Mouse (Mus musculus) kidney, postnatal 25 days (tissue): ENCODE data around the gene Tescl.

Experiments
- DNase-seq, 2 experiments: peaks; one replicate each; pipeline ENCODE4 v3.0.0; 2021; ENCODE audit warnings: mixed read lengths in 2 of 2

Tescl gene

GRCm38 (mm10) chr7:24298973-24299708 is 34.6 kb downstream of the Tescl start:
- peak; percentile 73 to 87 for DNase-seq

- DNase-seq, result no peak
Measured at GRCm38 (mm10) chr7:24298635-24298972, 35.1 kb downstream of the Tescl start.

DNA sequence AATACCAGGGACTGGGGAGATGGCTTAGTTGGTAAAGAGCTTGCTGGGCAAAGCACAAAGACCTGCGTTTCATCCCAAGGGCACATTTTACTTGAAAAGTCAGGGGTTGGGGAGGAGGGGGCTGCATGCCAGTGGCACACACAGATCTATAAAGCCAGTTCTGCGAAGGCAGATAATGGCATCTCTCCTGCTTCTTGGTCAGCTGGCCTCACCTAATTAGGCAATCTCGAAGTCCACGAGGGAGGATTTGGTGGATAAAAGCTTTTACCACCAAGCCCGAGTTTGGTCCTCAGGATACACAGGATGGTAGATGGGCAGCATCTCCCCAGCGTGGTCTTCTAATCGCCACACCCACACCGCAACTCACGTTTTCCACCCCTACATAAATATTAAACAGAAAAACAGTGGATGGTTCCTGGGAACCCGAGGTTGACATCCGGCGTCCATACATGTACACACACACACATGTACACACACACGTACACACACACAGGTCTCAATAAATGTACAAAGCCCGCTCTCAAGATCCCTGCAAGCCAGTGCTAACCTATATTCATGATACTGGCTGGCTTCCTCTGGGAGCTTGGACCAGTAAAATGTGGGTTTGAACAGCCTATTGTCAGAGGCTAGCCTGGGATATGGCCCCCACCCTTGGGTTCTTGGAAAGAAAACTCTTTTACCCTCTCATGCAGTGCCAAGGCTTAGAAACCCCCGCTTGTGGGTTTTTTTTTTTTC is 36.2 kb downstream of the Tescl start:
- no peak for DNase-seq

- DNase-seq, result no peak
Measured at GRCm38 (mm10) chr7:24296386-24296785, 37.4 kb downstream of the Tescl start.

- DNase-seq, result no peak
Measured at GRCm38 (mm10) chr7:24295376-24295775, 38.4 kb downstream of the Tescl start.

GRCm38 (mm10) chr7:24294763-24295162 is 39.0 kb downstream of the Tescl start:
- DNase-seq, result no peak

GRCm38 (mm10) chr7:24293061-24293851 is 40.5 kb downstream of the Tescl start:
- DNase-seq, result no peak

DNA sequence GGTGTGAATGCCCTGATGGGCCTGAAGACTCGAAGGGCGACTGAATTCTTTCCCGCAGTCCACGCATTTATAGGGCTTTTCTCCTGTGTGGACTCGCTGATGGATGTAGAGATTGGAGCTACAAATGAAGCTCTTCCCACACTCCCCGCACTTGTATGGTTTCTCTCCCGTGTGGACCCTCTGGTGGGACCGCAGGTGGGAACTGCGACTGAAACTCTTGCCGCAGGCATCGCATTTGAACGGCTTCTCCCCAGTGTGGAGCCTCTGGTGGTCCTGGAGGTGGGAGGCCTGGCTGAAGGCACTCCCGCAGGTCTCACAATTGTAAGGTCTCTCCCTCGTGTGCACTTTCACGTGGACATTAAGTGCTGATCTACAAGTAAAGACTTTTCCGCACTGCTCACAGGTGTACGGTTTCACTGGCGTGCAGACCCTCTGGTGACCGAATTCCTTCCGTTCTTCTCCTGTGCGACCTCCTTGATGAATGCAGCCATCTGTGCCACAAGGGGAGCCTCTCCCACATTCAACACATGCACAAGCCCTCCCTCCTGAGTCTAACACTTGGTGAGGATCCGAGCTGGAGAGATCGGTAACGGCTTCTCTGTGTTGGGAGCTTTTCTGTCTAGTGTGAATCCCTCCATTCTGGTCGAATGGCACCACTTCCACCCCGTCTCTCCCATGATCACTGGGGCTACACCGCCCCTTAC is 42.2 kb downstream of the Tescl start:
- DNase-seq, result no peak

DNA sequence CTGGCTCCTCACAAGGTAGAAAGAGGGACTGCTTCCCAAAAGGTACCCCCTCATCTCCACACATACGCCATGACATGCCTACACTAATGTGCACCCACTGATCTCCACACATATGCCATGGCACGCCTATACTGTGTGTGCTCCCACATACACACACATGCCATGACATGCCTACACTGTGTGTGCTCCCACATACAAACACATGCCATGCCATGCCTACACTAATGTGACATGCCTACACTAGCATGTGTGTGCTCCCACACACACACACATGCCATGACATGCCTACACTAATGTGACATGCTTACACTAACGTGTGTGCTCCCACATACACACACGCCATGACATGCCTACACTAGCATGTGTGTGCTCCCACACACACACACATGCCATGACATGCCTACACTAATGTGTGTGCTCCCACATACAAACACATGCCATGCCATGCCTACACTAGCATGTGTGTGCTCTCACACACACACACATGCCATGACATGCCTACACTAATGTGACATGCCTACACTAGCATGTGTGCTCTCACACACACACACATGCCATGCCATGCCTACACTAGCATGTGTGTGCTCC is 43.5 kb downstream of the Tescl start:
- DNase-seq, result no peak

DNA sequence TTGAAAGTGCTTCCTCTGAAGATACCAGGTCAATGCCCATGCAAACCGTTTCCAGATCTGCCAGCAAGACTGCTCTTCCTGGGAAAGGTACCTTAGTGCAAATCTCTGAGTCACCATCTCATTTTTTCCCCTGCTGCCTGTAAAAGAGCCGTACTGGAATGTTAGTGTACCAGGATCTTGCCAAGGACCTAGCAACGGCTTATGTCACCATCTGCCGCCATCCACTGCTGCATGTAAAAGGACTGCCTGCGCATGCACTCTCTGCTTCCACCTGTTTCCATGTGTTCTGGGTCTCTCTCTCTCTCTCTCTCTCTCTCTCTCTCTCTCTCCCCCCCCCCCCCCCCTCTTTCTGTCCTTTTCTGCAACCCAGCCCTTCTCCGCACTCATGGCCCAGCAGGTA is 45.2 kb downstream of the Tescl start:
- DNase-seq, result no peak

- no peak for DNase-seq
Measured at GRCm38 (mm10) chr7:24287670-24288069, 46.1 kb downstream of the Tescl start.

DNA sequence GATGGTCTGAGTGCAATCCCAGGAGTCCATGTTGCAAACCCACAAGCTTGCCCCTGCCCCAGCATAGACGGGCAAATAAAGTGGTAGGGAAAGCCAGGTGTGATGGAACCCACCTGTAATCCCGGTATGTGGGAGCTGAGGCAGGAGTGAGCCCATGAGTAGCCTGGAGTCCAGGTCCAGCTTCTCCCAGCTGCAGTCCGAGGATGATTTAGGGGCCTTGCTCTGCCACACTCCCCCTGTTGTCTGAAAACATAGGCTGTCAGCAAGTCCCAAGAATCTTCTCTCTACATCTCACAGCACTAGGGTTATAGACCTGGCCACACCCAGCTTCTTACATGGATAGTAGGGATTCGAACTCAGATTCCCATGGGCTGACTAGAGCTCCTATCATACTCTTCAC is 46.8 kb downstream of the Tescl start:
- no peak for DNase-seq

DNA sequence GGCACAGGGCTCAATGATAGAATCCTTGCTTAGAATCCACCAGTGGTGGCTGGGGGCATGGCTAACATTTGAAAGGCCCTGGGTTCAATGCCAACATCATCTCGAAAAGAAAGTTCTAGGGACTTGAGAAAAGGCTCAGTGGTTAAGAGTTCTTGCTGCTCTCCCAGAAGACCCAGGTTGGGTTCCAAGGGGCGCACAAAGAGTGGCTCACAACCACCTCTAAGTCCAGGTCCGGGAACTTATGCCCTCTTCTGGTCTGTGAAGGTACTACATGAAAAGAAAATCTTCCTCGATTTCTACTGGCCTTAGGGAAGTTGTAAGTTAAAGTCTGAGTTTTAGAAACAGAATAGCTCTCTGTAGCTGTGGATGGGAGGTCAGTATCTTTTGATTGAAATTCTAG is 47.6 kb downstream of the Tescl start:
- no peak for DNase-seq
